Mouse (Mus musculus) lung, postnatal 0 days (tissue): Measurements from ENCODE around the gene Sptbn4. TPM values are rescaled to one million over a fixed set of nuclear protein-coding genes. Genes with fewer than 3 reads are reported as not detected.
A peak's percentile ranks its signal among the peaks of the same experiment; 100 is the strongest.

ENCODE experiments used
- ATAC-seq: fragments of 200-750 bp; cut with Nextera tagmentation; 2 replicates; pipeline ENCODE4 v1.8.0; 2017; ENCODE audit warnings: moderate library complexity
- DNase-seq: peaks from one replicate; pipeline ENCODE4 v3.0.0-alpha.2; 2016; ENCODE audit warnings: low spot score
- H3K27ac ChIP-seq: fragments of 300-500 bp; sonication (generic); 2 replicates; pipeline ENCODE4 v1.5.1; 2014; ENCODE audit warnings: antibody characterized with exemption, mild to moderate bottlenecking, low read length, mixed read lengths
- H3K27me3 ChIP-seq: fragments of 300-500 bp; sonication (generic); replicated peaks from 2 replicates; pipeline ENCODE4 v1.6.1; 2014; ENCODE audit warnings: low read length, mixed read lengths; ENCODE audit not compliant: insufficient read depth
- H3K36me3 ChIP-seq: fragments of 300-500 bp; sonication (generic); 2 replicates; pipeline ENCODE4 v1.6.1; 2014; ENCODE audit warnings: low read length, mixed read lengths; ENCODE audit not compliant: insufficient read depth
- H3K4me1 ChIP-seq: fragments of 300-500 bp; sonication (generic); 2 replicates; pipeline ENCODE4 v1.6.1; 2014; ENCODE audit warnings: antibody characterized with exemption, low read depth, low read length, mixed read lengths; ENCODE audit not compliant: insufficient read depth
- H3K4me2 ChIP-seq: fragments of 300-500 bp; sonication (generic); replicated peaks from 2 replicates; pipeline ENCODE4 v1.6.1; 2014; ENCODE audit warnings: low read depth, mild to moderate bottlenecking, low read length, moderate library complexity, mixed read lengths
- H3K4me3 ChIP-seq: fragments of 300-500 bp; sonication (generic); 2 replicates; pipeline ENCODE4 v1.5.1; 2014; ENCODE audit warnings: low read depth, low read length
- H3K9ac ChIP-seq: fragments of 300-500 bp; sonication (generic); replicated peaks from 2 replicates; pipeline ENCODE4 v1.6.1; 2014; ENCODE audit warnings: low read depth, mild to moderate bottlenecking
- H3K9me3 ChIP-seq: fragments of 300-500 bp; sonication (generic); 2 replicates; pipeline ENCODE4 v1.6.1; 2016; ENCODE audit warnings: low read length, mixed read lengths
- CTCF ChIP-seq: IDR thresholded peaks from 2 replicates; pipeline ENCODE4 v1.5.1; 2016; ENCODE audit warnings: antibody characterized with exemption, mild to moderate bottlenecking
- EP300 ChIP-seq: IDR thresholded peaks from 2 replicates; pipeline ENCODE4 v1.6.1; 2016; ENCODE audit warnings: antibody characterized with exemption, mild to moderate bottlenecking, control low read depth
- WGBS: fragments of 180-500 bp; shearing (Covaris S2); extraction: QIAGEN DNeasy Blood & Tissue Kit; methylation state at CpG from one replicate; pipeline ENCODE4 v1.1.7; 2014; 5-methylcytosine and 5-hydroxymethylcytosine counted together
- polyA plus RNA-seq: library from polyadenylated mRNA; unstranded; fragments of >200 nt; fragmentation: Nextera tagmentation; extraction: Ambion mirVana; gene quantifications from 2 replicates; pipeline ENCODE4 v1.2.1, GENCODE M21; 2015

Sptbn4 gene
- polyA plus RNA-seq, 1 experiment from 2014 or later, result 0.20 TPM

DNA sequence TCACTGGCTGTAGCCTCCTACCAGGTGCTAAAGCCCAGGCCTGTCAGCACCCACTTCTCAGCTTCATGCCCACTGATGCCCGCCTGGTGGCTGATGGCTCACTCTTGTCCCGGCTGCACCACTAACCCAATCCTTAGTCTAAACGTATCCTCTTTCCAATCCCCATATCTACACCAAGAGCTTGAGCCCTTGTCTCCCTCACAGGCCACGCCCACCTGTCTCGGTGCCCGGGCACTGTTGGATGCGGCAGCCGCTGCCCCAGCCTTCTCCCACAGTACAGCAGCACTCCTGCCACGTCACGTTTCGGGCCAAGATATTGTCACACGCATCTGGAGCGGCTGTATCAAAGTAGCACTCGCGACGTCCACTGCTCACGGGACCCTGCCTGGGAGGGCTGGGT is 137.2 kb downstream of the Sptbn4 start:
- peak; percentile 53 for ATAC-seq
- no peak for TF ChIP-seq EP300
- TF ChIP-seq CTCF, result no peak
- peak overlapping the region; percentile 59; the same call in 1 of the 2 replicates for H3K27ac ChIP-seq
- peaks cover 3% of the 10 kb centered on the region; the same call in 1 of the 2 replicates for H3K4me1 ChIP-seq
- no peaks in the 10 kb centered on the region for H3K27me3 ChIP-seq
- H3K4me3 ChIP-seq, result no peak overlapping the region
- no peaks in the 10 kb centered on the region for H3K9me3 ChIP-seq
- H3K4me2 ChIP-seq, result peak overlapping the region; percentile 40
- DNase-seq, result peak; percentile 62
- no peak overlapping the region for H3K9ac ChIP-seq
- 15% methylated on average over 17 of the region's 17 CpGs for WGBS
- H3K36me3 ChIP-seq, result 0 out of 2 replicates have a peak, but pooled peaks cover 5% of the 10 kb centered on the region

DNA sequence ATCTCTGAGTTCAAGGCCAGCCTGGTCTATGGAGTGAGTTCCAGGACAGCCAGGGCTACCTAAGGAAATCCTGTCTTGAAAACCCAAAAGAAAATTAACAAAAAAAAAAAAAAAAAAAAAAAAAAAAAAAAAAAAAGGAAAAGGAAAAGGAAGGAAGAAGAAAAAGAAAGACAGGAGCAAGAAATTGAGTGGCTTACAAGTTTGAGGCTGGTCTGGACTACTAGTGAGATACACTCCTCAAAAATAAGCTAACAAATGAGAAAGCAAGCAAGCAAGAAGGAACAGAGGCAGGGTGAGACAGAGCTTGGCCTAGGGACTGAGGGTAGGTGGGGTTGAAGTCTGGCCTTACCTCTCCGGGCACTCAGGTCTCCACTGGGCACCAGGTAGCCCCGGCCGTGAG is 137.7 kb downstream of the Sptbn4 start:
- TF ChIP-seq CTCF (no peak), EP300 (no peak)
- no peak overlapping the region for H3K9ac ChIP-seq
- DNase-seq, result no peak
- H3K36me3 ChIP-seq, result 0 out of 2 replicates have a peak, but pooled peaks cover 5% of the 10 kb centered on the region
- H3K4me2 ChIP-seq, result peak overlapping the region; percentile 40; the same call in 1 of the 2 replicates
- WGBS, result 48% methylated on average over 3 of the region's 3 CpGs
- H3K9me3 ChIP-seq, result no peaks in the 10 kb centered on the region
- peaks cover 3% of the 10 kb centered on the region; the same call in 1 of the 2 replicates for H3K4me1 ChIP-seq
- H3K4me3 ChIP-seq, result no peak overlapping the region
- ATAC-seq, result 0 out of 2 replicates have a peak, but pooled peaks have one; percentile 1
- H3K27ac ChIP-seq, result peak overlapping the region; percentile 66
- no peaks in the 10 kb centered on the region for H3K27me3 ChIP-seq

DNA sequence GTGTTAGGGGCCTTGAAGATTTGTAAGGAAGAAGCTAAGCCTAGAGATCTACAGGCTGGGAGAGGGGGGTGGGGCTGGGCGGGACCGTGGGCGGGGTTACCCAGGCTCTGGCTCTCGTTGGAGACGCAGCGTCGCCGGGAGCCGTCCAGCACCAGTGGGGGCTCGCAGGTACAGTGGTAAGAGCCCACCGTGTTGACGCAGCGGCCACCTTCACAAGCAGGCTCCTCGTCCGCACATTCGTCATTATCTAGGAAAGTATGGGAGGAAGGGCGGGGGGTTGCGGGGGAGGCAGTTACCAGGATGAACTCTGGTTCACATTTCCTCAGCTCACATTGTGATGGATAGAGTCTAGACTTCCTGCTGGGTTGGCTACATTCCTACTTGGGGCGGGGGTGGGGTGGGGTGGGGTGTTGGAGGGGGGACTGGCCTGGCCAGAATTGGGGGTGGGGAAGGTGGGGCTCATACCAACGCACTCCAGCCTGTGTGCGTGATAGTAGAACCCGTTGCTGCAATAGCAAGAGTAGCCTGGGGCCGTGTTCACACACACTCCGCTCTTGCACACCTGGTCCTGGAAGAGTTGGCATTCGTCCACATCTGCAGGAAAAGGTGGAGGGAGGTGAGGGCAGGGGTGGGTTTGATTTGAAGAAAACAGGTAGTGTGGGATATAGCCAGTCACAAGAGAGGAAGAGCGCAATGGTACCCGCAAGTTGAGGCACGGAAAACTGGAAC is 138.5 kb downstream of the Sptbn4 start:
- Histone ChIP-seq H3K4me1 (peaks cover 3% of the 10 kb centered on the region; the same call in 1 of the 2 replicates), H3K9ac (no peak overlapping the region), H3K27ac (peak overlapping the region; percentile 66), H3K9me3 (no peaks in the 10 kb centered on the region), H3K4me2 (peak overlapping the region; percentile 52), H3K36me3 (0 out of 2 replicates have a peak, but pooled peaks cover 5% of the 10 kb centered on the region), H3K4me3 (no peak overlapping the region), H3K27me3 (no peaks in the 10 kb centered on the region)
- no peak for TF ChIP-seq EP300
- TF ChIP-seq CTCF, result no peak
- DNase-seq, result peak; percentile 65
- 14% methylated on average over 28 of the region's 28 CpGs for WGBS
- peak; percentile 76 for ATAC-seq

DNA sequence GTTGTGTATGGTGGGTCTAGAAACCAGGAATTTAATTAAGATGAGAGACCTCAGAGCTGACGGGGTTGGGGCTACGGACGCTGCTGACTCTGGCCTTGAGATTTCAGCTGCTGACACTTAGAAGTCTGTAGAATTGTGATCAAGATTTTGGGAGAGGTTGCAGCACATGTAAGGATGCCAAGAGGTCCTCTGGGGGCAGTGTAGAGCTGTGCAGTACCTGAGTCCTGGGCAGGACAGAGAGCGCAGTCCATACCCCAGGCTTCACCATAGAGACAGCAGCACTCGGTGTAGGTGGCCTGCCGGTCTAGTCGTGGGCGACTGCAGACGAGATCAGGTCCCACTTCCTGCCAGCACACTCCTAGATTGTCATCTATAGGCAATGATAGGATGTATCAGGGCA is 139.9 kb downstream of the Sptbn4 start:
- Histone ChIP-seq H3K4me1 (peaks cover 3% of the 10 kb centered on the region; the same call in 1 of the 2 replicates), H3K27me3 (no peaks in the 10 kb centered on the region), H3K9ac (no peak overlapping the region), H3K4me3 (no peak overlapping the region), H3K4me2 (no peak overlapping the region), H3K27ac (no peak overlapping the region), H3K9me3 (no peaks in the 10 kb centered on the region), H3K36me3 (0 out of 2 replicates have a peak, but pooled peaks cover 5% of the 10 kb centered on the region)
- DNase-seq (no peak), ATAC-seq (0 out of 2 replicates have a peak, but pooled peaks have one; percentile 16)
- TF ChIP-seq CTCF (peak; percentile 58), EP300 (no peak)
- WGBS, result 66% methylated on average over 9 of the region's 9 CpGs

Other genes starting within 250 kb of the Sptbn4 start
- 2.9 and 4.1 TPM in 2 replicates for gene Itpkc, start 219.0 kb downstream of the Sptbn4 start, polyA plus RNA-seq
- gene Coq8b, start 214.7 kb downstream of the Sptbn4 start, polyA plus RNA-seq, result 21.3 and 23.6 TPM in 2 replicates
- 11.6 and 11.7 TPM in 2 replicates for gene Numbl, start 189.3 kb downstream of the Sptbn4 start, polyA plus RNA-seq
- gene Ltbp4, start 110.0 kb downstream of the Sptbn4 start, polyA plus RNA-seq, result 99.9 and 103 TPM in 2 replicates
- gene Shkbp1, start 91.7 kb downstream of the Sptbn4 start, polyA plus RNA-seq, result 31.1 and 31.2 TPM in 2 replicates
- gene Gm20479, start 90.3 kb downstream of the Sptbn4 start, polyA plus RNA-seq, result not detected in 2 replicates
- gene Blvrb, start 292 bp upstream of the Sptbn4 start, polyA plus RNA-seq, result 61.7 and 63.4 TPM in 2 replicates
- gene Sertad3, start 26.1 kb upstream of the Sptbn4 start, polyA plus RNA-seq, result 33.0 TPM in 2 replicates
- gene Sertad1, start 39.2 kb upstream of the Sptbn4 start, polyA plus RNA-seq, result 79.4 and 79.6 TPM in 2 replicates
- gene Prx, start 51.6 kb upstream of the Sptbn4 start, polyA plus RNA-seq, result 73.2 and 75.2 TPM in 2 replicates
- 0.27 and 0.31 TPM in 2 replicates for gene Hipk4, start 75.6 kb upstream of the Sptbn4 start, polyA plus RNA-seq
- 92.4 and 94.5 TPM in 2 replicates for gene Pld3, start 105.5 kb upstream of the Sptbn4 start, polyA plus RNA-seq
- gene 2310022A10Rik, start 105.5 kb upstream of the Sptbn4 start, polyA plus RNA-seq, result 10.5 and 12.3 TPM in 2 replicates
- 64.1 and 72.9 TPM in 2 replicates for gene Akt2, start 143.9 kb upstream of the Sptbn4 start, polyA plus RNA-seq
- 0.12 TPM in 1 of 2 replicates, not detected in the other for gene Ttc9b, start 206.2 kb upstream of the Sptbn4 start, polyA plus RNA-seq
- 4.9 TPM in 2 replicates for gene Map3k10, start 226.9 kb upstream of the Sptbn4 start, polyA plus RNA-seq
- 2.2 and 2.8 TPM in 2 replicates for gene Zfp607b, start 241.7 kb upstream of the Sptbn4 start, polyA plus RNA-seq